Mouse (Mus musculus): ENCODE measurements at regions not wholly inside any gene's neighbourhood (a gene's known extent, or its start where the extent isn't known, plus 50 kb on each side); places are given as distances from the start of the nearest gene placed in this dataset.

DNA sequence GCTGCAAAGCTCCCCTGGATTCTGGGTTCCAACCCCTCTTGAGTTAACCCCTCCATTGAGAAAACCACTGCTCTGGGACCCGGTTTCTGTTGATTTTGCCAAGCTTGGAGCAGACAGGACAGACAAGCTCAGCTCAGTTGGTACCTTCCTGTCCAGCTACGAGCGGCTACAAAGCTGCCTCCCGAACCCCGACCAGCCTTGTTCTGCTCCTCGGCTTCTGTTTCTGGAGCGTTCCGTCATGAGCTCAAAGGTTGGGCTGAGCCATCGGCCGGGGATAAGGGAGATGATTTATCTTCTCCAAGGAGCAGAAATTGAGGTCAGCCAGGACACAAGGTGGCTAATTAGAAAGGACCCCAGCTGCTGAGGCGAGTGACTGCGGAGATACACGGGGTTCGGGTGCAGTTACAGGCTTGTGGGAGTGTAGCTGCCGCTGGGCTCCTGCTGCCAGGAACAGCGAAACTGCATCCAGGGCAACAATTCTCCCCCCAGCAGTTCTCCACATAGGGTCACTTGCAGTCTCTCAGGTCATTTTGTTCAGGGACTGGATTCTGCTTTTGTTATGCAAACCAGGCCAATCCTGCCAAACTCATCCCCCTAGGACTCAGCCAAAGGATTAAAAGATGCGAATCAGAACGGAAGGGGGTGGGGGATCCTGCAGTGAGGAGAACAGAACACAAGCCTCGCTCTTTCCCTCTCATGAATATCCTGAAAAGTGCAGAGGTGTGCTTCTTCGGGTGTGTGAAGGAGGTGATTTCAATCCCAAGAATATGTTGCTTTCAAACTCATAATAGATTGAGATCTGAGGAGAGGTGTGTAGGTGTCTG, 50.0 kb upstream of the Tmem132d start:
- DNase-seq (ENCODE audit: low read depth, low spot score) = no peak
- ATAC-seq = no peak
- POLR2A ChIA-PET = interaction anchor here (0.6 kb wide), 1 partner anchor 1059 kb away, joined by 3 read pairs; no protein-coding TSS in a partner anchor
- CTCF ChIA-PET = no interaction called here
- TF ChIP-seq CTCF (IDR thresholded peaks at IDR 0.05) = no peak
- H3K27me3 ChIP-seq = no peaks in the 10 kb centered on the region
- in situ Hi-C loops (cut with MboI; ENCODE audit: low pct_unique_long_range_greater_than_20kb) = no loop called here

Data from Patski (cell line).